Mouse (Mus musculus) NIH3T3 (cell line): Measurements from ENCODE around the gene Dmrtc1b.
"Not testable (repeated sequence)": the region's sequence is repeated elsewhere in the genome, so short reads cannot be mapped to it uniquely, and the experiment has no call there.

ENCODE experiments used
- DNase-seq: peaks from one replicate; pipeline ENCODE4 v3.0.0-alpha.2; 2012; ENCODE audit warnings: low read depth

The Dmrtc1b gene

GRCm38 (mm10) chrX:102707535-102707934, at the start of gene Dmrtc1b, which contains the start of gene Gm9112:
Gene Dmrtc1b (plus strand): TSS chrX:102707865.
Gene Gm9112 (minus strand): TSS chrX:102707635.
- not testable (repeated sequence) for DNase-seq

DNA sequence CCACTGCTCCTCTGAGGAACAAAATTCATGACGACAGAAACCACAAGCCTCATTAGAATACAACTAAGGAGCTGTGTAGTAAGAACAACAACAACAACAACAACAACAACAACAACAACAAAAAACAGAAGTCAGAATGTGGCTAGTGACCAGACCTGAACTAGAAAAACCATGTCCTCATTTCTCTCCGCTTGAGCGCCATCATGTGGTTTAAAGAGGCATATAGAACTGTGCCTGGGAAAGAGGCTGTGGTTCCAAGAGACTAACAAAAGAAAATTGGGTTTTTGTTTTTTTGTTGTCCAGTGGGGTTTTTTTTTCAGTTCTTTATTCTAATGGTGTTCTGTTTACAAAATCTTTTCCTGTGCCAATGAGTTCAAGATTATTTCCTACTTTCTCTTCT, 47.0 kb upstream of the Dmrtc1b start:
- DNase-seq, result peak; percentile 54

- no peak for DNase-seq
These were observed 41.0 kb upstream of the Dmrtc1b start for GRCm38 (mm10) chrX:102666641-102667040.

DNA sequence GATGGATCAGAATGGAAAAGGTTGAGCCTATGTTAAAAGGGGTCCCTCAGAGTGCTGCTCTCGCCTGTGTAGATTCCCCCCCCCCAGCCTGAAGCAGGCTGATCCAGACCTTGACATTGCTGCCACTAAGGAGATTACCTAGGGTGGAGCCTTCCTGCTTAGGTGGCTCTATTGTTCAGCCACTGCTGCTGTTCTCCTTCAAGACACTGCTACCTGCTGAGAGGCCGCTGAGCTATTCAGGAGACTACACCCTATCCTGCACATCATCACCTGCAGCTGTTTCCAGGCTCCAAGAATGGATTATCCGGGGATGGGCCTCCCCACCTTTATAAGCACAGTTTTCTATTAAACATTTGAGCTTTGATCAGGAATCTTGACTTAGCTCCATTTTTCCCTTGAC, 23.0 kb upstream of the Dmrtc1b start:
- not testable (repeated sequence) for DNase-seq

GRCm38 (mm10) chrX:102686872-102687271, 20.8 kb upstream of the Dmrtc1b start, which contains the start of gene Gm3880:
Gene Gm3880 (minus strand): TSS chrX:102686972.
- DNase-seq, result not testable (repeated sequence)

- DNase-seq, result peak; percentile 50
These were observed 18.4 kb upstream of the Dmrtc1b start for GRCm38 (mm10) chrX:102689252-102689651.

GRCm38 (mm10) chrX:102700636-102701035, 7.0 kb upstream of the Dmrtc1b start:
- peak; percentile 57 for DNase-seq

- DNase-seq, result not testable (repeated sequence)
These were observed 16.6 kb downstream of the Dmrtc1b start for GRCm38 (mm10) chrX:102724226-102724625.
